Mouse (Mus musculus) heart, postnatal 0 days (tissue): ENCODE results near the gene Islr. TPM values are rescaled to one million over a fixed set of nuclear protein-coding genes. Genes with fewer than 3 reads are reported as not detected.

Experiments used
- ATAC-seq: fragments of 200-750 bp; cut with Nextera tagmentation; 2 replicates; pipeline ENCODE4 v1.8.0; 2017; ENCODE audit warnings: low read depth, moderate number of reproducible peaks, moderate library complexity; ENCODE audit not compliant: insufficient read depth
- DNase-seq: peaks from one replicate; pipeline ENCODE4 v3.0.0-alpha.2; 2016; ENCODE audit warnings: low spot score
- H3K27ac ChIP-seq: fragments of 300-500 bp; sonication (generic); 2 replicates; pipeline ENCODE4 v1.5.1; 2014; ENCODE audit warnings: low read depth, mild to moderate bottlenecking
- H3K27me3 ChIP-seq: fragments of 300-500 bp; sonication (generic); 2 replicates; pipeline ENCODE4 v1.6.1; 2014; ENCODE audit warnings: low read length, mixed read lengths; ENCODE audit not compliant: control insufficient read depth, insufficient read depth
- H3K36me3 ChIP-seq: fragments of 300-500 bp; sonication (generic); replicated peaks from 2 replicates; pipeline ENCODE4 v1.6.1; 2014; ENCODE audit warnings: low read length, mixed read lengths; ENCODE audit not compliant: control insufficient read depth, insufficient read depth
- H3K4me1 ChIP-seq: fragments of 300-500 bp; sonication (generic); 2 replicates; pipeline ENCODE4 v1.6.1; 2014; ENCODE audit warnings: antibody characterized with exemption; ENCODE audit not compliant: control insufficient read depth, insufficient read depth
- H3K4me2 ChIP-seq: fragments of 300-500 bp; sonication (generic); 2 replicates; pipeline ENCODE4 v1.6.1; 2014; ENCODE audit warnings: low read depth, mild to moderate bottlenecking, low read length, moderate library complexity
- H3K4me3 ChIP-seq: fragments of 300-500 bp; sonication (generic); 2 replicates; pipeline ENCODE4 v1.5.1; 2014; ENCODE audit warnings: low read depth, low read length
- H3K9ac ChIP-seq: fragments of 300-500 bp; sonication (generic); replicated peaks from 2 replicates; pipeline ENCODE4 v1.6.1; 2014; ENCODE audit warnings: low read depth, low read length, mixed read lengths
- H3K9me3 ChIP-seq: fragments of 300-500 bp; sonication (generic); replicated peaks from 2 replicates; pipeline ENCODE4 v1.6.1; 2016; ENCODE audit warnings: low read length; ENCODE audit not compliant: control insufficient read depth
- CTCF ChIP-seq: IDR thresholded peaks from 2 replicates; pipeline ENCODE4 v1.5.1; 2016; ENCODE audit warnings: antibody characterized with exemption, control low read depth, low read depth
- EP300 ChIP-seq: IDR thresholded peaks from 2 replicates; pipeline ENCODE4 v1.6.1; 2016; ENCODE audit warnings: antibody characterized with exemption, low read depth
- WGBS: fragments of 180-500 bp; shearing (Covaris S2); extraction: QIAGEN DNeasy Blood & Tissue Kit; methylation state at CpG from one replicate; pipeline ENCODE4 v1.1.7; 2014; 5-methylcytosine and 5-hydroxymethylcytosine counted together
- polyA plus RNA-seq: library from polyadenylated mRNA; unstranded; fragments of >200 nt; fragmentation: Nextera tagmentation; extraction: Ambion mirVana; gene quantifications from 2 replicates; pipeline ENCODE4 v1.2.1, GENCODE M21; 2015
- total RNA-seq: library from RNA; depleted of rRNA; stranded (reverse); fragments of >200 nt; gene quantifications from 2 replicates; pipeline ENCODE4 v1.2.3, GENCODE M21; 2014; ENCODE audit warnings: low replicate concordance

The Islr gene
- total and polyA plus RNA-seq, 2 experiments from 2014 or later = 14.4 to 39.9 TPM

DNA sequence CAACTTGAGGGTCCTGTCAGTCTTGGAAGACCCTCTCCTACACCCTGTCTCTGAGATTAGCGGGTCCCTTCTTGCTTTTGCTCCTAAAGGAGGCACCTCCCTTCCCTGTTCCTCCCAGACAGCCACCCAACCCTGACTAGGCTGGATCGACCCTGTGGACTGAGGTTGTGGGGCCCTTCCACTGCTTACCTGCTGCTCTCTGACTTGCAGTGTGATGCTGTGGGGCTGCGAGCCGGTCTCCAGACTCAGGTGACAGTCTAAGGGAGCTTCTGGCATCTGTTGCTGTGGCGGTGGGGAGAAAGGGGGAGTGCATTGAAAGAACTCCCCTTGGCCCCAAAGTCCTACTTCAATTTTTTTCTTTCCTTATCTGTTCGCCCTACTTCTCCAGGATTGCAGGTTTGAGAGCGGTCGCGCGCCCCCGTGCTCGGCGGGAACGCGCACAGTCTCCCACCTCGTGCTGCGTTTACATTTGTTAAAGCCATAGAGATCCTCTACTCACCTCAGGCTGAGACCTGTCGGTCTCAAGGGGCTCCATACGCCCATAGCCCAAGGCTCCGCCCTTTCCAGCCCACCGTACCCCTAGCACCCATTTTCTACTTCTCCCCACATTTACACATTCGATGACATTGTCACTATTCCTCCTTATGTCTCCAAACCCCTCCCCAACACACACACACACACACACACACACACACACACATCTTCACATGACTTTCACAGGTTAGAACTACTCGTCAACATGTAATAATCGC, 2.8 kb downstream of the Islr start:
- no peak for DNase-seq
- no peaks in the 10 kb centered on the region for H3K9me3 ChIP-seq
- H3K27me3 ChIP-seq = peaks cover 79% of the 10 kb centered on the region
- H3K4me1 ChIP-seq = peaks cover 19% of the 10 kb centered on the region
- no peak for ATAC-seq
- no peak overlapping the region for H3K4me3 ChIP-seq
- no peak for TF ChIP-seq EP300
- TF ChIP-seq CTCF = no peak
- no peaks in the 10 kb centered on the region for H3K36me3 ChIP-seq
- 3% methylated on average over 24 of the region's 24 CpGs for WGBS
- H3K27ac ChIP-seq = no peak overlapping the region
- H3K4me2 ChIP-seq = no peak overlapping the region
- no peak overlapping the region for H3K9ac ChIP-seq

DNA sequence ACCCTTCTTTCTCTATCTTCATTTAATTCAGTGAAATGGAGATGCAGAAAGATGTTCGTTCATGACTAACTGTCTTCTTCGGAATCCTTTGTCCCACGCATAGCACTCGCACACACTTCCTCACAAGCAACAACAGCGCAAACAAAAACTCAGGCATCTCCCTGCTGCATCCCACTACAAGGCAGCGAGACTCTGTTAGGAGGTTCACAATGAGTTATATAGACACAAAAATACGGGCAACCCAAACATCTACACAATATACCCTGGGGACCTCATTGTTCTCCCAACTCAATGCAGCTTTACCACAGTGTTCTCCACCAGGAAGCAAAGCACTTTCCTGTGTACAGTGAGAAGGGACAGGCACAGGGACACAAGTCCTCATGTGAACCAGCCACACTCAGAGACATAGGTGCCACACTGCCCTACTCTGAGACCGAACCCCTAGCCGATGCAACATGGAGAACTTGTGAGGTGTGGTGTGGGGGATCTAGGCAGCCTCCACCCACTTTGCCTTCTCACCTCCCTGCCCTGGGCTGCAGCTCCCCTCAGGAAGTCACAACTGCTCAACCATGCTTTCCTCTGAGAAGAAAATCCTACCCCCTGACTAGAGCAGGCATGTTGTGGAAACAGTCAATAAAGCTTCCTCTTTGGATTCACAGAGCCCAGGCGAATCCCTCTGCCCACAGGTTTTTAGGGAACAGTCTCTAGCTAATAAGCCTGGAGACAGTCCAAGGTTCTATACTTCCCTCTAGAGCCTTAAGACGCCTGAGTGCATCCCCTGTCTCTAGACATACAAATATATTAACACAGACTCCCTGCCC, 3.6 kb downstream of the Islr start:
- H3K4me1 ChIP-seq = peaks cover 19% of the 10 kb centered on the region
- TF ChIP-seq CTCF (no peak), EP300 (no peak)
- DNase-seq (no peak), ATAC-seq (no peak)
- no peak overlapping the region for H3K4me3 ChIP-seq
- no peaks in the 10 kb centered on the region for H3K9me3 ChIP-seq
- H3K27me3 ChIP-seq = peaks cover 86% of the 10 kb centered on the region
- H3K27ac ChIP-seq = no peak overlapping the region
- H3K4me2 ChIP-seq = no peak overlapping the region
- H3K36me3 ChIP-seq = no peaks in the 10 kb centered on the region
- no peak overlapping the region for H3K9ac ChIP-seq
- WGBS = 10% methylated on average over 11 of the region's 11 CpGs

DNA sequence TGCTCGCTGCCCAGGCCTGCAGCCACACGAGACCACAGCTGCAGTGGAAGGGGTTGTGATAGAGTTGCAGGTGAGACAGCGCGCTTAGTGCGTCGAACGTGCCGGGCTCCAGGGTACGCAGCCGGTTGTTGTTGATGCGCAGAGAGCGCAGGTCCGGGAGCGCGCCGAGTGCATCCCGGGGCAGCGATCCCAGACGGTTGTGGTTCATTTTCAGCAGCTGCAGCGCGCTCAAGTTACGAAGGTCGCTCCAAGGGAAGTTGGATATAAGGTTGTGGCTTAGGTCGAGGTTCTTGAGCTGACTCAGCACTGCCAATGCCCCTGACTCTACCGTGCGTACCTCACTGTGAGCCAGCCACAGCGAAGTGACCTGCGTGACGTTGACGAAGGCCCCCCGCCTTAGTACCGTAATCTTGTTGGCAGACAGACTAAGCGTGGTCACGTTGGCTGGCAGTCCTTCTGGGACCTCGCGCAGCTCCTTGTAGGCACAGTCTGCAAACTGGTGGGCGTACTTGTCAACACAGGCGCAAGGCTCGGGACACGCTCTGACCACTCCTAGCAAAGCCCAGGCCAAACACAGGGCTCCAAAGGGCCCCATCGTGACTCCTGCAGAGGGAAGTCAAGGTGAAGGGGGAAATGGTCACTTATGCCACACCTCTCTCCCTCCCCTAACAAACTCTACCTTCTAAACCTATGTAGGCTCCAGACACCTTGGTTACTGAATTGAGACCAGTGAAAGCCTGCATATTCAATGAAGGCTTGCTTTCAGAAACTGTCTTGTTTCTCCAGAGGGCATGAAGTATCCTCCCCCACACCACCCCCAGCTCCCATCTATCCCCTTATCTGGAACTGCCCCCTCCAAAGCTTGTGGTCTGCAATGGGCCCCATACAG, 4.5 kb downstream of the Islr start:
- Histone ChIP-seq H3K4me3 (peak overlapping the region; percentile 2), H3K9ac (no peak overlapping the region), H3K4me1 (peaks cover 19% of the 10 kb centered on the region), H3K27ac (no peak overlapping the region), H3K36me3 (no peaks in the 10 kb centered on the region), H3K9me3 (no peaks in the 10 kb centered on the region), H3K27me3 (peaks cover 95% of the 10 kb centered on the region), H3K4me2 (peak overlapping the region; percentile 30)
- ATAC-seq (no peak), DNase-seq (no peak)
- 2% methylated on average over 41 of the region's 41 CpGs for WGBS
- no peak for TF ChIP-seq EP300
- no peak for TF ChIP-seq CTCF

DNA sequence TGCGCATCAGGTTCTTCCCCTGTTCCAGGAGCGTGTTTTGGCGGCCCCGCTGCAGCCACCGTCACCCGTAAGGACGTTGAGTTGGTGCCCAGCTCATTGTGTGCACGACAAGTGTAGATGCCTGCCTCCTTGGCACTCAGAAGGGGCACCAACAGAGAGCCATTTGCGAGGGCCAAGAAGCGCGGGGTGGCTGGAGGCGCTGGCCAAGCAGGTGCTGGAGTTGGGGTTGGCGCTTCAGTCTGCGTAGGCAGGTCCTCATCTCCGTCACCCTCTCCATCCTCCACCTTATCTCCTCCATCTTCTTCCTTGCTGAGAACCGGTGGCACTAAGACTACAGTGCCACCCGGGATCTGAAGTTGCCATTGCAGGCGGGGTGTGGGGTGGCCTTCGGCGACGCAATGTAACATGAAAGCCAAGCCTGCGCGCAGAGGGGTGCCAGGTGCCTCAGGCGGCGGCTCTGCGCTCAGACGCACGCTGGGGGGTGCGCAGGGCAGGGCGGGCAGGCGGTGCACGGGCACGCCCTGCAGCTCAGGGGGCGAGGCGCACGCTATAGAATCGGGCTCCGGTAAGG, 5.2 kb downstream of the Islr start:
- WGBS = 2% methylated on average over 38 of the region's 38 CpGs
- DNase-seq (no peak), ATAC-seq (no peak)
- peak overlapping the region; percentile 30 for H3K4me2 ChIP-seq
- H3K9ac ChIP-seq = no peak overlapping the region
- H3K4me3 ChIP-seq = peak overlapping the region; percentile 2
- no peaks in the 10 kb centered on the region for H3K9me3 ChIP-seq
- TF ChIP-seq EP300 (no peak), CTCF (no peak)
- H3K27ac ChIP-seq = no peak overlapping the region
- peaks cover 19% of the 10 kb centered on the region for H3K4me1 ChIP-seq
- peaks cover 100% of the 10 kb centered on the region for H3K27me3 ChIP-seq
- H3K36me3 ChIP-seq = no peaks in the 10 kb centered on the region
